Mouse (Mus musculus): ENCODE measurements at regions not wholly inside any gene's neighbourhood (a gene's known extent, or its start where the extent isn't known, plus 50 kb on each side); places are given as distances from the start of the nearest gene placed in this dataset.

- H3K27me3 ChIP-seq (ENCODE audit: control insufficient read depth, insufficient read depth, low read length): no peaks in the 10 kb centered on the region
- H3K4me2 ChIP-seq (replicated peaks; ENCODE audit: low read depth): no peak overlapping the region
- no peak overlapping the region for H3K9ac ChIP-seq (ENCODE audit: low read length)
- H3K27ac ChIP-seq (replicated peaks): no peak overlapping the region
- TF ChIP-seq CTCF (IDR thresholded peaks at IDR 0.05; ENCODE audit: low read depth): no peak
- no peak for TF ChIP-seq EP300 (optimal IDR thresholded peaks at IDR 0.05)
- no peaks in the 10 kb centered on the region for H3K36me3 ChIP-seq (ENCODE audit: control insufficient read depth, insufficient read depth, low read length)
- H3K4me1 ChIP-seq (replicated peaks; ENCODE audit: control insufficient read depth, insufficient read depth): no peaks in the 10 kb centered on the region
- no peak overlapping the region for H3K4me3 ChIP-seq (ENCODE audit: low read depth, low read length)
- ATAC-seq (ENCODE audit: low FRiP score, low TSS enrichment): no peak
- DNase-seq (ENCODE audit: low spot score): no peak
- 54% methylated on average over 5 of the region's 5 CpGs for WGBS
- H3K9me3 ChIP-seq (ENCODE audit: control insufficient read depth, low read length): no peaks in the 10 kb centered on the region
Measured at GRCm38 (mm10) chr2:50417643-50418042, 121.0 kb upstream of the Mmadhc start.

- Histone ChIP-seq H3K4me1 (replicated peaks; ENCODE audit: control insufficient read depth, insufficient read depth) (no peaks in the 10 kb centered on the region), H3K4me3 (ENCODE audit: low read depth, low read length) (no peak overlapping the region), H3K36me3 (ENCODE audit: control insufficient read depth, insufficient read depth, low read length) (no peaks in the 10 kb centered on the region), H3K9ac (ENCODE audit: low read length) (no peak overlapping the region), H3K4me2 (replicated peaks; ENCODE audit: low read depth) (no peak overlapping the region), H3K9me3 (ENCODE audit: control insufficient read depth, low read length) (no peaks in the 10 kb centered on the region), H3K27me3 (ENCODE audit: control insufficient read depth, insufficient read depth, low read length) (no peaks in the 10 kb centered on the region), H3K27ac (replicated peaks) (no peak overlapping the region)
- DNase-seq (ENCODE audit: low spot score) (no peak), ATAC-seq (ENCODE audit: low FRiP score, low TSS enrichment) (no peak)
- TF ChIP-seq CTCF (IDR thresholded peaks at IDR 0.05; ENCODE audit: low read depth) (no peak), EP300 (optimal IDR thresholded peaks at IDR 0.05) (no peak)
- WGBS: 86% methylated on average over 5 of the region's 5 CpGs
Measured at GRCm38 (mm10) chr2:50417135-50417534, 120.5 kb upstream of the Mmadhc start.

GRCm38 (mm10) chr2:50416056-50416455, 119.5 kb upstream of the Mmadhc start:
- no peak for DNase-seq (ENCODE audit: low spot score)
- Histone ChIP-seq H3K36me3 (ENCODE audit: control insufficient read depth, insufficient read depth, low read length) (no peaks in the 10 kb centered on the region), H3K27ac (replicated peaks) (no peak overlapping the region), H3K27me3 (ENCODE audit: control insufficient read depth, insufficient read depth, low read length) (no peaks in the 10 kb centered on the region), H3K4me1 (replicated peaks; ENCODE audit: control insufficient read depth, insufficient read depth) (no peaks in the 10 kb centered on the region), H3K4me3 (ENCODE audit: low read depth, low read length) (no peak overlapping the region), H3K4me2 (replicated peaks; ENCODE audit: low read depth) (no peak overlapping the region), H3K9ac (ENCODE audit: low read length) (no peak overlapping the region), H3K9me3 (ENCODE audit: control insufficient read depth, low read length) (no peaks in the 10 kb centered on the region)
- WGBS: 76% methylated on average over 2 of the region's 2 CpGs
- no peak for ATAC-seq (ENCODE audit: low FRiP score, low TSS enrichment)
- TF ChIP-seq CTCF (IDR thresholded peaks at IDR 0.05; ENCODE audit: low read depth) (no peak), EP300 (optimal IDR thresholded peaks at IDR 0.05) (no peak)

- H3K4me1 ChIP-seq (replicated peaks; ENCODE audit: control insufficient read depth, insufficient read depth): no peaks in the 10 kb centered on the region
- ATAC-seq (ENCODE audit: low FRiP score, low TSS enrichment): no peak
Measured at GRCm38 (mm10) chr2:50405932-50406331, 109.3 kb upstream of the Mmadhc start.

GRCm38 (mm10) chr2:50403106-50403505, 106.5 kb upstream of the Mmadhc start:
- WGBS: 73% methylated on average over 6 of the region's 6 CpGs
- no peak for ATAC-seq (ENCODE audit: low FRiP score, low TSS enrichment)
- Histone ChIP-seq H3K9ac (ENCODE audit: low read length) (no peak overlapping the region), H3K4me3 (ENCODE audit: low read depth, low read length) (no peak overlapping the region), H3K9me3 (ENCODE audit: control insufficient read depth, low read length) (no peaks in the 10 kb centered on the region), H3K27ac (replicated peaks) (no peak overlapping the region), H3K4me2 (replicated peaks; ENCODE audit: low read depth) (no peak overlapping the region), H3K27me3 (ENCODE audit: control insufficient read depth, insufficient read depth, low read length) (no peaks in the 10 kb centered on the region), H3K4me1 (replicated peaks; ENCODE audit: control insufficient read depth, insufficient read depth) (no peaks in the 10 kb centered on the region), H3K36me3 (ENCODE audit: control insufficient read depth, insufficient read depth, low read length) (no peaks in the 10 kb centered on the region)
- TF ChIP-seq CTCF (IDR thresholded peaks at IDR 0.05; ENCODE audit: low read depth) (no peak), EP300 (optimal IDR thresholded peaks at IDR 0.05) (no peak)
- no peak for DNase-seq (ENCODE audit: low spot score)

More at GRCm38 (mm10) chr2:50405932-50406331, 109.3 kb upstream of the Mmadhc start:
- WGBS: 72% methylated on average over 4 of the region's 4 CpGs
- Histone ChIP-seq H3K4me3 (ENCODE audit: low read depth, low read length) (no peak overlapping the region), H3K4me2 (replicated peaks; ENCODE audit: low read depth) (no peak overlapping the region), H3K36me3 (ENCODE audit: control insufficient read depth, insufficient read depth, low read length) (no peaks in the 10 kb centered on the region), H3K27me3 (ENCODE audit: control insufficient read depth, insufficient read depth, low read length) (no peaks in the 10 kb centered on the region), H3K9ac (ENCODE audit: low read length) (no peak overlapping the region), H3K9me3 (ENCODE audit: control insufficient read depth, low read length) (no peaks in the 10 kb centered on the region), H3K27ac (replicated peaks) (no peak overlapping the region)
- TF ChIP-seq EP300 (optimal IDR thresholded peaks at IDR 0.05) (no peak), CTCF (IDR thresholded peaks at IDR 0.05; ENCODE audit: low read depth) (no peak)
- no peak for DNase-seq (ENCODE audit: low spot score)

- Histone ChIP-seq H3K4me1 (replicated peaks; ENCODE audit: control insufficient read depth, insufficient read depth) (no peaks in the 10 kb centered on the region), H3K36me3 (ENCODE audit: control insufficient read depth, insufficient read depth, low read length) (no peaks in the 10 kb centered on the region), H3K9ac (ENCODE audit: low read length) (no peak overlapping the region), H3K9me3 (ENCODE audit: control insufficient read depth, low read length) (no peaks in the 10 kb centered on the region), H3K4me2 (replicated peaks; ENCODE audit: low read depth) (no peak overlapping the region), H3K4me3 (ENCODE audit: low read depth, low read length) (no peak overlapping the region), H3K27ac (replicated peaks) (no peak overlapping the region), H3K27me3 (ENCODE audit: control insufficient read depth, insufficient read depth, low read length) (no peaks in the 10 kb centered on the region)
- DNase-seq (ENCODE audit: low spot score): no peak
- TF ChIP-seq CTCF (IDR thresholded peaks at IDR 0.05; ENCODE audit: low read depth): no peak
- TF ChIP-seq EP300 (optimal IDR thresholded peaks at IDR 0.05): no peak
- WGBS: 70% methylated on average over 5 of the region's 5 CpGs
- ATAC-seq (ENCODE audit: low FRiP score, low TSS enrichment): no peak
Measured at GRCm38 (mm10) chr2:50398576-50398975, 102.0 kb upstream of the Mmadhc start.
